Mouse (Mus musculus) cerebellum, adult 9-10 months (tissue): ENCODE measurements around the gene Smarca2.

ENCODE experiments used
- DNase-seq: peaks from one replicate; pipeline ENCODE4 v3.0.0; 2022

The Smarca2 gene

DNA sequence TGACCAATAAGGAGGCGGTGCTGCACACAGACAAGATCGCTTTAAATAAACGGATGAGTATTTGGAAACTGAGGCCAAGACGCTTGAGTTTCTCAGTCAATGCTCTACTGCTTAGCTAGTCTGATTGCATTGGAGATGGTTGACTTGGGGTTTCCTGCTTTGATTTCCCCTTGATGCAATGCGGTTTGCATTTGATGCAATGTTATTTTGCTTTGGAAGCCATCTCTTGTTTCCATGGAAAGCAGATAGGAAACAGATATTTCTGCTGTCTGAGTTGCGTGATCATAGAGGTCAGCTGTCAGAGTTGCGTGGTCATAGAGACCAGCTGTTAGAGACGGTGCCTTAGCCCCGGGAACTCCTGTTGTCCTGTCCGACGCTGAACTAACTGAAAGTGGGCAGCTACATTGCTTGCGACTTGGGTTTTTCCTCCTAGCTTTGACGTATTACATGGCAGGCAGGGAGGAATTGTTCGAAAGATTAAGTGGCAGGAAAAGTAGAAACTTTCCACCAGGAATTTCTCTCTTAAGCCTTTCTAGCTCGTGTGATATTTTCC, 147.8 kb downstream of the Smarca2 start:
- DNase-seq: no peak

- DNase-seq: peak; percentile 46
These were observed 148.5 kb downstream of the Smarca2 start for GRCm38 (mm10) chr19:26753266-26753872.

- DNase-seq: peak; percentile 52
These were observed 149.4 kb downstream of the Smarca2 start for GRCm38 (mm10) chr19:26754016-26754794.

GRCm38 (mm10) chr19:26755991-26756390, 151.1 kb downstream of the Smarca2 start:
- DNase-seq: no peak

DNA sequence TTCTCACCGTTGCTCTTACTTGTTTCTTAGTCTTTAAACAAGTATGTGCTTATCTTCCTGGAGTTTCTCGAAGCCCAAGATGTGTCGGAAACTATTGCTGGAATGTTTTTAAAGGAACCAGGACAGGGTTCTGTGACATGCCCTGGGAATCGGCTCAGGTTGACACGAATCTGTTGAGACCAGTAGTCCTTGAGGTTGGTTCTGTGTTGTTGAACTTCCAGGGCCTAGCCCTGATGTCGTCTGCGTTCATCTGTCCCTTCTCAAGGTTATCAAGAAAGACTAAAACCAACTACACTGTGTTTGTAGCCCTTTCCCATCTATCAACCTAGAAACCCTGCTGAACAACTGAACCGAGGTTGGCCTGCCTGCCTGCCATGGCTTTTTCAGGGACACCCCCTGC, 151.5 kb downstream of the Smarca2 start:
- DNase-seq: no peak

GRCm38 (mm10) chr19:26758156-26758555, 153.3 kb downstream of the Smarca2 start:
- no peak for DNase-seq

GRCm38 (mm10) chr19:26758620-26759019, 153.8 kb downstream of the Smarca2 start:
- no peak for DNase-seq

DNA sequence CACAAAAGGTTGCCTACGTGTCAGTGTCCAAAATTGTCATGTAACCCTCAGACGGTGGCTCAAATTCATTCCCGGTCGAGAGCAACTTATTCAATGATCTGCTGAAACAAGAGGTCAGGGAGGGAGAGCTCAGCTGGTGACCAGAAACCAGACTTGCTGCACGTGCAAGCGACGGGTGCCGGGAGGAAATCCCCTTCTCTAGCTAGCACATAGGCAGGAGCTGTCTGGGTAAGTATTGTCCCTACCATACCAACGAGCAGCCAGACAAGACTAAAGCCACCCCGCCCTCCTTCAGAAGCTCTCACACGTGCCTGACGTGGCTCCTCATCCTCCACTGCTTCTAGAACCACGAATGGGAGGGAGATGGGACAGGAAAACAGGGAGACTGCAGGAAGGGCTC, 154.4 kb downstream of the Smarca2 start:
- no peak for DNase-seq

- no peak for DNase-seq
These were observed 156.4 kb downstream of the Smarca2 start for GRCm38 (mm10) chr19:26761257-26761656.

DNA sequence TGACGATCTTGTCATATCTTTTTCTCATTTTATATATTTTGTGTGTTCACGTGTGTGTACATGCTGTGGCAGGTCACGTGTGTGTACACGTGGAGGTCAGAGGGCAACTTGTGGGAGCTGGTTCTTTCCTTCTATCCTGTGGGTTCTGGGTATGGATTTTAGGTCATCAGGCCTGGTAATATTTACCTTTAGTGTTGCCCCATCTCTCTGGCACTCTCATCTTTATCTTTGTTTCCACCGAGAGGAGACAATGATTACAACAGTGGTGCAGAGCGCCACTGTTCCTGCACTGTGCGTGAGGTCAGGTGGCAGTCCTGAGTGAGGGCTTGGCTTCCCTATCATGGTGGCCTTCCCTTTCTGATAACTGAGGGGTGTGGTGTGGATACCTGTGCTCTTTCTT, 160.6 kb downstream of the Smarca2 start:
- no peak for DNase-seq

DNA sequence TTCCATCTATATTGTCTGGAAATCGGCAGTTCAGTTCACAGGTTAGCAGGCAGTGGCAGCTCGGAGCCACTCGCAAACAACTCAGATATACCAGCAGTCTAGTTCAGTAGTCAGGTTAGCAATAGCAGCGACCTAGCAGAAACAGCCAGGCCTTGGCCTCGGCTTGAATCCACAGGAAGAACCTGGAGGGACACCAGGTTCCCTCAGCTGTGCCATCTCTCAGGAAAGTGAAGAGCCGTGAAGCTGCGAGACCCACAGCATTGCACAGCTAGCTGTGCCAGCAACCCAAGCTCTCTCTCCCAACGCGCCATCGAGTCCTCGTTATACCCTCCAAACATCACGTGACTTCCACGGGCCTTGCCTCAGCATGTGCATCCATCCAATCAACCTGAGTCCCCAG, 162.6 kb downstream of the Smarca2 start:
- no peak for DNase-seq

DNA sequence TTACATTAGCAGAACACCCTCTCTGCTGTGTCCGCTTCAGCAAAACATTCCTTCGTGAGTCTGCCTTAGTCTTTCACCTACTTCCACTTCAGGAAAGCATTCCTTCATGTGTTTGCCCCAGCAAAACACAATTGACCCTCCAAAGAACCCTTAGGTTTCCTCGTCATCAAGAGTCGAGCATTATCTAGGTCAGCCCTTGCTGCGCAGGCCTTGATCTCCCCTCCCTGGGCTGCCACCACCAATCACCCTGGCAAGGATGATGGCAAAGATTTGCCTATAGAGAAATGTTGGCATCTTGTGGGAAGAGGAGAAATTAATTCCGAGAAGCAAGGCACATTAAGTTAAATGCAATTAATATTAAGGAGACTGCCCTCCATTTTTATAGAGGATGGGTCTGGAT, 163.1 kb downstream of the Smarca2 start:
- DNase-seq: no peak

- DNase-seq: no peak
These were observed 164.0 kb downstream of the Smarca2 start for GRCm38 (mm10) chr19:26768846-26769245.

- DNase-seq: no peak
These were observed 165.0 kb downstream of the Smarca2 start for GRCm38 (mm10) chr19:26769609-26770500.

- no peak for DNase-seq
These were observed 165.7 kb downstream of the Smarca2 start for GRCm38 (mm10) chr19:26770592-26770991.

GRCm38 (mm10) chr19:26772051-26772583, 167.3 kb downstream of the Smarca2 start:
- DNase-seq: no peak

DNA sequence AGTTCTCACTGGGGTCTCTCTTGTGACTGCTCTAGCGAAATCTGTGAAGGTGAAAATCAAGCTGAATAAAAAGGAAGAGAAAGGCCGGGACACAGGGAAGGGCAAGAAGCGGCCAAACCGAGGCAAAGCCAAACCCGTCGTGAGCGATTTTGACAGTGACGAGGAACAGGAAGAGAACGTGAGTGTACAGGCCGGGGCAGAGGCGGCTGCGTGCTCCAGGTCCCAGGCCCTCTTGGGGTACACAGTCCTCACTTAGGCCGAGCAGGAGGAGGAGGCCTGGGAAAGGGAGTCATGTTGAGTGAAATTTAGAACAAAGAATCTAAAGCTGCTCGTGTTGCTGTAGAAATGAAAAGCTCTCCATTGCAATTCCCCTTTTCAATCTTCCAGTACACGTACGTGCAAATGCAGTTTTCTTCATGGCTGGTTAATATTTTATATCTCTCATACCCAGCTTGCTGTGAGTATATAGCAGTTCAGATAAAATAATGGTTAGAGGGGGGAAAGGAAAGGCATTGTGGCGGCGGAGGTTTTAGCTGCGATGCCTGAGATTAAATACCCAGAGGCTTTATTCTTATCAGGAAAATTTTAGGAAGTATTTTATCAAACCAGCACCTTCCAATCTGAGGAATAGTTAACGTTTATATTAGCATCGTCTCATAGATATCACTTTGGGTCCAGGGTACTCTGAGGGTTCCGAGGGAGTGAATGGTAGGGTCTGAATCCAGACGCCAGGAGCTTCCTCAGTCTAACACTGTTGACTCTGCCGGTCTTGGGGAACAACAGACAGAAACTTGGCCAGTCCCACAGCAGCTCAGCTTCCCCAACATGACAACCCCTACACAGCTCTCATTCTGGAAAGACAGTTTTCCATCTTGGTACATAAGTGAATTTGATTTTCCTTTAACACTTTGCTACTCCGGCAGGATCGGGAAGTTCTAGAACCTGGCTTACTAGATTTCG, 171.5 kb downstream of the Smarca2 start:
- no peak for DNase-seq

DNA sequence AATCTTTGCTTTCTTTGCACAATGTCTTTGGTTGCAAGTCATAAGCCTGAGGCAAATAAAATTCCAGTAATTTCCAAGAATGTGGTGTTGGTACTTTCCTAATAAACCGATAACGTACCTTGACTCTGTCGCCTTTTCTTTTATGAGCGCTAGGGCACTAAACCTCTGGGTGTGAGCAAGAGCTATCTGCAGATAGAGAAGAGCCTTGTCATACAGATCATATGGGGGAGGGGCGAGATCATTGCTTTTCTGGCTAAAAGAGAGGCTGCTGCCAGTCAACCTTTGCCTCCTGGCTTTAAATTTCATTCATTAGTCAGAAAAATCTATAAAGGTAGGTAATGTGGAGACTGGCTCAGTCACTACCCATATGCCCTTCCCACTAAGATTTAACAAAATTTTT, 173.3 kb downstream of the Smarca2 start:
- DNase-seq: no peak

- no peak for DNase-seq
These were observed 176.4 kb downstream of the Smarca2 start for GRCm38 (mm10) chr19:26781209-26781608.

DNA sequence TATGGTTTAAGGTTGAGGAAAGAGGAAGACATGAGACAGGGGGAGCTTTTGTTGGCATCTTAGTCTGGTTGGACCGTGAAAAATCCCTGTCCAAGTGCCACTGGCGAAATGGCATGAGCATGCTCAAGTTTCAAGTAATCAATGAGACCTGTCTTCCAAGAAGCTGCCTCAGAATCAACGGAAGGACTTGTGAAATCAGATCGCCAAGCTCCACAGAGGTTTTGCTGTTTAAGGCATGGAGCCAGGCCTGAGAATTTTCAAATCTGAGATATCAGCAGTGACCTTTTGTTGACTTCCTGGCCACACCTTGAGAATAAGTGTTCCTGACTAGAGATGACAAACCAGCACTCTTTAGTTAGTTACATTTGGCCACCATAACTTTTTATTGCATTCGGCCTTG, 183.6 kb downstream of the Smarca2 start:
- no peak for DNase-seq
